Mouse (Mus musculus): ENCODE measurements around the gene Rbp7.

- TF ChIP-seq POLR2A (IDR thresholded peaks at IDR 0.05; ENCODE audit: extremely low read depth, insufficient read depth, low read length) = no peak
- TF ChIP-seq CTCF (IDR thresholded peaks at IDR 0.05; ENCODE audit: low read depth, low read length) = no peak
These were observed 38.4 kb downstream of the Rbp7 start for GRCm38 (mm10) chr4:149416417-149416816.

All from liver, adult 2 months (tissue).